Mouse (Mus musculus) CD4-positive, CD25-positive, alpha-beta regulatory T cell, adult 2 months (primary cell): ENCODE measurements around the gene Ttll1.

Source experiments
- DNase-seq: peaks from one replicate; pipeline ENCODE4 v3.0.0-alpha.2; 2012; ENCODE audit warnings: low read depth, low spot score

Gene Ttll1

GRCm38 (mm10) chr15:83510805-83511405 lies at the start of gene Ttll1:
Gene Ttll1 (minus strand): TSS chr15:83510893.
- DNase-seq, result peak; percentile 97

- peak; percentile 92 for DNase-seq
Observed at GRCm38 (mm10) chr15:83555161-83555974, 44.7 kb upstream of the Ttll1 start.

GRCm38 (mm10) chr15:83553831-83554230 lies 43.1 kb upstream of the Ttll1 start:
- peak; percentile 44 for DNase-seq

- DNase-seq, result no peak
Observed at GRCm38 (mm10) chr15:83550137-83550536, 39.4 kb upstream of the Ttll1 start.

- DNase-seq, result no peak
Observed at GRCm38 (mm10) chr15:83547144-83547543, 36.5 kb upstream of the Ttll1 start.

- DNase-seq, result no peak
Observed at GRCm38 (mm10) chr15:83546029-83546428, 35.3 kb upstream of the Ttll1 start.

GRCm38 (mm10) chr15:83541647-83542287 lies 31.1 kb upstream of the Ttll1 start:
- DNase-seq, result no peak

GRCm38 (mm10) chr15:83539905-83540304 lies 29.2 kb upstream of the Ttll1 start:
- DNase-seq, result no peak

- DNase-seq, result no peak
Observed at GRCm38 (mm10) chr15:83538855-83539254, 28.2 kb upstream of the Ttll1 start.

GRCm38 (mm10) chr15:83535890-83536231 lies 25.2 kb upstream of the Ttll1 start:
- no peak for DNase-seq

- no peak for DNase-seq
Observed at GRCm38 (mm10) chr15:83534960-83535889, 24.5 kb upstream of the Ttll1 start.

- DNase-seq, result no peak
Observed at GRCm38 (mm10) chr15:83532606-83533005, 21.9 kb upstream of the Ttll1 start.

GRCm38 (mm10) chr15:83531961-83532469 lies 21.3 kb upstream of the Ttll1 start:
- DNase-seq, result no peak

- DNase-seq, result no peak
Observed at GRCm38 (mm10) chr15:83530688-83531087, 20.0 kb upstream of the Ttll1 start.

GRCm38 (mm10) chr15:83530233-83530632 lies 19.5 kb upstream of the Ttll1 start:
- DNase-seq, result no peak

- DNase-seq, result no peak
Observed at GRCm38 (mm10) chr15:83529765-83530164, 19.1 kb upstream of the Ttll1 start.

- DNase-seq, result no peak
Observed at GRCm38 (mm10) chr15:83528892-83529291, 18.2 kb upstream of the Ttll1 start.

- no peak for DNase-seq
Observed at GRCm38 (mm10) chr15:83527747-83528146, 17.1 kb upstream of the Ttll1 start.

GRCm38 (mm10) chr15:83527092-83527437 lies 16.4 kb upstream of the Ttll1 start:
- peak; percentile 36 for DNase-seq

- DNase-seq, result peak; percentile 67
Observed at GRCm38 (mm10) chr15:83526424-83527091, 15.9 kb upstream of the Ttll1 start, which contains the start of gene Bik. Gene Bik (plus strand): TSS chr15:83526862.

GRCm38 (mm10) chr15:83524333-83524729 lies 13.6 kb upstream of the Ttll1 start:
- DNase-seq, result no peak
